Mouse (Mus musculus) layer of hippocampus, postnatal 36 days (tissue): Measurements from ENCODE around the gene Vmn1r127. TPM values are rescaled to one million over a fixed set of nuclear protein-coding genes. Genes with fewer than 3 reads are reported as not detected.
"Not testable (repeated sequence)": the region's sequence is repeated elsewhere in the genome, so short reads cannot be mapped to it uniquely, and the experiment has no call there.

Experiments used
- DNase-seq, 2 experiments: peaks; one replicate each; pipeline ENCODE4 v3.0.0; 2022
- total RNA-seq, 2 experiments: library from RNA; stranded (reverse); gene quantifications; 2 replicates each; pipeline ENCODE4 v1.2.3; 2021

The Vmn1r127 gene
- total RNA-seq, result not detected

GRCm38 (mm10) chr7:21319761-21320160 lies at the start of gene Vmn1r127:
Gene Vmn1r127, minus strand, starts transcription at chr7:21319861.
- not testable (repeated sequence) for DNase-seq

GRCm38 (mm10) chr7:21361191-21361590 lies 41.5 kb upstream of the Vmn1r127 start, which contains the start of gene Vmn1r129:
Gene Vmn1r129, minus strand, starts transcription at chr7:21361291.
- DNase-seq, result not testable (repeated sequence)

DNA sequence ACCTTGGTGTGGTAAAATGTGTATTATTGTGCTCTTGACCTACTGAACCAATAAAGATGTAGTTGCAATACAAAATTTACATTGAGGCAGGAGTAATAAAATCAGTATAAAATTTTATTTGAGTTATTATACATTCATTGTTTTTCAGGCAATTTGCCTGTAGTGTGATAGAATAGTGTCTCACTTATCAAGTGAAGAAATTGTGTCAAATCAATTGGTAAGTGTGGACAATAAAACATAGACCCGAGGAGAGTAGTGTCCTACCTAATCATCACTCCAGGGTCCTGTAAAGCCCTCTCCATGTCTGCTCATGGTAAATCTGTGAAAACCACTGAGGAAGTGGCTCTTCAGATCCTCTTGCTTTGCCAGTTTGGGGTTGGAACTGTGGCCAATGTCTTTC lies 29.4 kb upstream of the Vmn1r127 start, which contains the start of gene Vmn1r128:
Gene Vmn1r128, plus strand, starts transcription at position 301 of the 400 bp plus-strand sequence.
- DNase-seq, result not testable (repeated sequence)

GRCm38 (mm10) chr7:21301367-21301766 lies 18.3 kb downstream of the Vmn1r127 start, which contains the start of gene Vmn1r126:
Gene Vmn1r126, minus strand, starts transcription at chr7:21301467.
- DNase-seq, result not testable (repeated sequence)

GRCm38 (mm10) chr7:21271879-21272278 lies 47.8 kb downstream of the Vmn1r127 start, which contains the start of gene Vmn1r125:
Gene Vmn1r125, plus strand, starts transcription at chr7:21272179.
- not testable (repeated sequence) for DNase-seq

Other genes starting within 250 kb of the Vmn1r127 start
- gene Vmn1r121, start 221.3 kb downstream of the Vmn1r127 start, total RNA-seq, result not detected
- gene Vmn1r122, start 185.7 kb downstream of the Vmn1r127 start, total RNA-seq, result not detected
- gene Vmn1r123, start 157.7 kb downstream of the Vmn1r127 start, total RNA-seq, result not detected
- gene Gm5157, start 129.4 kb downstream of the Vmn1r127 start, total RNA-seq, result not detected
- not detected for gene Vmn1r124, start 59.2 kb downstream of the Vmn1r127 start, total RNA-seq
- not detected for gene Vmn1r125, start 47.7 kb downstream of the Vmn1r127 start, total RNA-seq
- not detected for gene Vmn1r126, start 18.4 kb downstream of the Vmn1r127 start, total RNA-seq
- gene Vmn1r128, start 29.5 kb upstream of the Vmn1r127 start, total RNA-seq, result not detected
- not detected for gene Vmn1r129, start 41.4 kb upstream of the Vmn1r127 start, total RNA-seq
- gene Gm6882, start 112.9 kb upstream of the Vmn1r127 start, total RNA-seq, result not detected
- gene Vmn1r130, start 191.9 kb upstream of the Vmn1r127 start, total RNA-seq, result not detected
- gene Vmn1r131, start 226.2 kb upstream of the Vmn1r127 start, total RNA-seq, result not detected